Mouse (Mus musculus): ENCODE results near the gene Dcaf5. TPM values are rescaled to one million over a fixed set of nuclear protein-coding genes. Genes with fewer than 3 reads are reported as not detected.

Gene Dcaf5
- polyA plus RNA-seq, 1 experiment from 2014 or later = 11.6 TPM

- Histone ChIP-seq H3K27ac (ENCODE audit: low read length) (no peak overlapping the region), H3K4me3 (ENCODE audit: low read length) (no peak overlapping the region), H3K9me3 (ENCODE audit: control insufficient read depth, low read length) (no peaks in the 10 kb centered on the region), H3K36me3 (ENCODE audit: control insufficient read depth, insufficient read depth, low read length) (peaks cover 18% of the 10 kb centered on the region; the same call in 1 of the 2 replicates), H3K4me1 (replicated peaks; ENCODE audit: control insufficient read depth, insufficient read depth, low read length) (peaks cover 4% of the 10 kb centered on the region; the same call in 1 of the 2 replicates), H3K27me3 (ENCODE audit: control insufficient read depth, insufficient read depth, low read depth, low read length) (no peaks in the 10 kb centered on the region), H3K4me2 (ENCODE audit: low read depth, low read length) (no peak overlapping the region), H3K9ac (ENCODE audit: low read length) (no peak overlapping the region)
- 66% methylated on average over 4 of the region's 4 CpGs for WGBS
- no peak for ATAC-seq (ENCODE audit: low read depth)
Observed at GRCm38 (mm10) chr12:80334162-80334561, 102.2 kb downstream of the Dcaf5 start.

GRCm38 (mm10) chr12:80331634-80332033, 104.8 kb downstream of the Dcaf5 start:
- no peak for ATAC-seq (ENCODE audit: low read depth)
- 21% methylated on average over 2 of the region's 2 CpGs for WGBS

GRCm38 (mm10) chr12:80330819-80331218, 105.6 kb downstream of the Dcaf5 start:
- H3K36me3 ChIP-seq (ENCODE audit: control insufficient read depth, insufficient read depth, low read length) = peaks cover under 1% of the 10 kb centered on the region; the same call in 1 of the 2 replicates
- H3K4me1 ChIP-seq (replicated peaks; ENCODE audit: control insufficient read depth, insufficient read depth, low read length) = no peaks in the 10 kb centered on the region
- H3K4me3 ChIP-seq (ENCODE audit: low read length) = no peak overlapping the region
- H3K27ac ChIP-seq (ENCODE audit: low read length) = no peak overlapping the region
- 65% methylated on average over 8 of the region's 8 CpGs for WGBS
- no peaks in the 10 kb centered on the region for H3K27me3 ChIP-seq (ENCODE audit: control insufficient read depth, insufficient read depth, low read depth, low read length)
- no peak for ATAC-seq (ENCODE audit: low read depth)
- no peaks in the 10 kb centered on the region for H3K9me3 ChIP-seq (ENCODE audit: control insufficient read depth, low read length)
- H3K4me2 ChIP-seq (ENCODE audit: low read depth, low read length) = no peak overlapping the region
- H3K9ac ChIP-seq (ENCODE audit: low read length) = no peak overlapping the region

More at GRCm38 (mm10) chr12:80331634-80332033, 104.8 kb downstream of the Dcaf5 start:
- Histone ChIP-seq H3K4me3 (ENCODE audit: low read length) (no peak overlapping the region), H3K36me3 (ENCODE audit: control insufficient read depth, insufficient read depth, low read length) (peaks cover 5% of the 10 kb centered on the region; the same call in 1 of the 2 replicates), H3K9ac (ENCODE audit: low read length) (no peak overlapping the region), H3K4me1 (replicated peaks; ENCODE audit: control insufficient read depth, insufficient read depth, low read length) (no peaks in the 10 kb centered on the region), H3K4me2 (ENCODE audit: low read depth, low read length) (no peak overlapping the region), H3K27me3 (ENCODE audit: control insufficient read depth, insufficient read depth, low read depth, low read length) (no peaks in the 10 kb centered on the region), H3K27ac (ENCODE audit: low read length) (no peak overlapping the region), H3K9me3 (ENCODE audit: control insufficient read depth, low read length) (no peaks in the 10 kb centered on the region)

GRCm38 (mm10) chr12:80329641-80330040, 106.8 kb downstream of the Dcaf5 start:
- H3K4me2 ChIP-seq (ENCODE audit: low read depth, low read length) = no peak overlapping the region
- no peak overlapping the region for H3K4me3 ChIP-seq (ENCODE audit: low read length)
- no peak overlapping the region for H3K9ac ChIP-seq (ENCODE audit: low read length)
- no peaks in the 10 kb centered on the region for H3K4me1 ChIP-seq (replicated peaks; ENCODE audit: control insufficient read depth, insufficient read depth, low read length)
- WGBS = 44% methylated on average over 2 of the region's 2 CpGs
- no peak overlapping the region for H3K27ac ChIP-seq (ENCODE audit: low read length)
- no peak for ATAC-seq (ENCODE audit: low read depth)
- no peaks in the 10 kb centered on the region for H3K9me3 ChIP-seq (ENCODE audit: control insufficient read depth, low read length)
- H3K27me3 ChIP-seq (ENCODE audit: control insufficient read depth, insufficient read depth, low read depth, low read length) = no peaks in the 10 kb centered on the region
- no peaks in the 10 kb centered on the region for H3K36me3 ChIP-seq (ENCODE audit: control insufficient read depth, insufficient read depth, low read length)

- H3K9ac ChIP-seq (ENCODE audit: low read length) = no peak overlapping the region
- H3K4me1 ChIP-seq (replicated peaks; ENCODE audit: control insufficient read depth, insufficient read depth, low read length) = no peaks in the 10 kb centered on the region
Observed at GRCm38 (mm10) chr12:80326047-80326446, 110.4 kb downstream of the Dcaf5 start.

GRCm38 (mm10) chr12:80324785-80325131, 111.6 kb downstream of the Dcaf5 start:
- Histone ChIP-seq H3K9me3 (ENCODE audit: control insufficient read depth, low read length) (no peaks in the 10 kb centered on the region), H3K4me2 (ENCODE audit: low read depth, low read length) (no peak overlapping the region), H3K27me3 (ENCODE audit: control insufficient read depth, insufficient read depth, low read depth, low read length) (no peaks in the 10 kb centered on the region), H3K27ac (ENCODE audit: low read length) (no peak overlapping the region), H3K9ac (ENCODE audit: low read length) (no peak overlapping the region), H3K4me3 (ENCODE audit: low read length) (no peak overlapping the region), H3K4me1 (replicated peaks; ENCODE audit: control insufficient read depth, insufficient read depth, low read length) (no peaks in the 10 kb centered on the region), H3K36me3 (ENCODE audit: control insufficient read depth, insufficient read depth, low read length) (no peaks in the 10 kb centered on the region)
- no peak; the same call in 1 of the 2 replicates for ATAC-seq (ENCODE audit: low read depth)
- WGBS = 48% methylated on average over 1 of the region's 1 CpGs

More at GRCm38 (mm10) chr12:80326047-80326446, 110.4 kb downstream of the Dcaf5 start:
- no peak overlapping the region for H3K4me3 ChIP-seq (ENCODE audit: low read length)
- H3K9me3 ChIP-seq (ENCODE audit: control insufficient read depth, low read length) = no peaks in the 10 kb centered on the region
- H3K4me2 ChIP-seq (ENCODE audit: low read depth, low read length) = no peak overlapping the region
- H3K27me3 ChIP-seq (ENCODE audit: control insufficient read depth, insufficient read depth, low read depth, low read length) = no peaks in the 10 kb centered on the region
- no peaks in the 10 kb centered on the region for H3K36me3 ChIP-seq (ENCODE audit: control insufficient read depth, insufficient read depth, low read length)
- H3K27ac ChIP-seq (ENCODE audit: low read length) = no peak overlapping the region
- ATAC-seq (ENCODE audit: low read depth) = no peak

GRCm38 (mm10) chr12:80324051-80324784, 112.2 kb downstream of the Dcaf5 start:
- H3K36me3 ChIP-seq (ENCODE audit: control insufficient read depth, insufficient read depth, low read length) = no peaks in the 10 kb centered on the region
- no peaks in the 10 kb centered on the region for H3K4me1 ChIP-seq (replicated peaks; ENCODE audit: control insufficient read depth, insufficient read depth, low read length)
- H3K4me2 ChIP-seq (ENCODE audit: low read depth, low read length) = no peak overlapping the region
- no peaks in the 10 kb centered on the region for H3K27me3 ChIP-seq (ENCODE audit: control insufficient read depth, insufficient read depth, low read depth, low read length)
- no peak overlapping the region for H3K4me3 ChIP-seq (ENCODE audit: low read length)
- no peaks in the 10 kb centered on the region for H3K9me3 ChIP-seq (ENCODE audit: control insufficient read depth, low read length)
- 67% methylated on average over 9 of the region's 9 CpGs for whole genome bisulfite sequencing
- no peak overlapping the region for H3K9ac ChIP-seq (ENCODE audit: low read length)
- H3K27ac ChIP-seq (ENCODE audit: low read length) = no peak overlapping the region
- ATAC-seq (ENCODE audit: low read depth) = no peak

GRCm38 (mm10) chr12:80323371-80324050, 112.9 kb downstream of the Dcaf5 start:
- Histone ChIP-seq H3K4me1 (replicated peaks; ENCODE audit: control insufficient read depth, insufficient read depth, low read length) (no peaks in the 10 kb centered on the region), H3K27me3 (ENCODE audit: control insufficient read depth, insufficient read depth, low read depth, low read length) (no peaks in the 10 kb centered on the region), H3K9ac (ENCODE audit: low read length) (no peak overlapping the region), H3K27ac (ENCODE audit: low read length) (no peak overlapping the region), H3K36me3 (ENCODE audit: control insufficient read depth, insufficient read depth, low read length) (no peaks in the 10 kb centered on the region), H3K4me2 (ENCODE audit: low read depth, low read length) (no peak overlapping the region), H3K4me3 (ENCODE audit: low read length) (no peak overlapping the region), H3K9me3 (ENCODE audit: control insufficient read depth, low read length) (no peaks in the 10 kb centered on the region)
- 58% methylated on average over 8 of the region's 8 CpGs for WGBS
- ATAC-seq (ENCODE audit: low read depth) = no peak

GRCm38 (mm10) chr12:80322494-80322893, 113.9 kb downstream of the Dcaf5 start:
- Histone ChIP-seq H3K4me3 (ENCODE audit: low read length) (no peak overlapping the region), H3K4me1 (replicated peaks; ENCODE audit: control insufficient read depth, insufficient read depth, low read length) (no peaks in the 10 kb centered on the region), H3K4me2 (ENCODE audit: low read depth, low read length) (no peak overlapping the region), H3K9me3 (ENCODE audit: control insufficient read depth, low read length) (no peaks in the 10 kb centered on the region), H3K27me3 (ENCODE audit: control insufficient read depth, insufficient read depth, low read depth, low read length) (no peaks in the 10 kb centered on the region), H3K9ac (ENCODE audit: low read length) (no peak overlapping the region), H3K27ac (ENCODE audit: low read length) (no peak overlapping the region), H3K36me3 (ENCODE audit: control insufficient read depth, insufficient read depth, low read length) (no peaks in the 10 kb centered on the region)
- WGBS = 68% methylated on average over 6 of the region's 6 CpGs
- ATAC-seq (ENCODE audit: low read depth) = no peak
